Mouse (Mus musculus): ENCODE measurements at regions not wholly inside any gene's neighbourhood (a gene's known extent, or its start where the extent isn't known, plus 50 kb on each side); places are given as distances from the start of the nearest gene placed in this dataset.

GRCm38 (mm10) chr16:31508981-31509380 is 86.9 kb downstream of the Bdh1 start:
- ATAC-seq (ENCODE audit: insufficient read depth, low read depth) (peak; percentile 96), DNase-seq (ENCODE audit: low spot score) (peak; percentile 94)
- Histone ChIP-seq H3K4me1 (ENCODE audit: control insufficient read depth, insufficient read depth) (peaks cover 13% of the 10 kb centered on the region), H3K27ac (ENCODE audit: low read depth) (peak overlapping the region; percentile 77), H3K4me2 (ENCODE audit: low read depth, low read length) (peak overlapping the region; percentile 43), H3K9ac (replicated peaks; ENCODE audit: low read depth, low read length) (no peak overlapping the region), H3K27me3 (ENCODE audit: control insufficient read depth, insufficient read depth, low read length) (no peaks in the 10 kb centered on the region), H3K4me3 (ENCODE audit: low read depth, low read length) (peak overlapping the region; percentile 3; the same call in 1 of the 2 replicates), H3K9me3 (replicated peaks; ENCODE audit: control insufficient read depth, low read length) (no peaks in the 10 kb centered on the region), H3K36me3 (replicated peaks; ENCODE audit: control insufficient read depth, insufficient read depth, low read length) (no peaks in the 10 kb centered on the region)
- WGBS = 2% methylated on average over 18 of the region's 18 CpGs
- TF ChIP-seq CTCF (IDR thresholded peaks at IDR 0.05; ENCODE audit: low read depth) (no peak), EP300 (IDR thresholded peaks at IDR 0.05; ENCODE audit: low read depth) (no peak)

GRCm38 (mm10) chr16:31510097-31510496 is 88.0 kb downstream of the Bdh1 start:
- no peak for TF ChIP-seq CTCF (IDR thresholded peaks at IDR 0.05; ENCODE audit: low read depth)
- TF ChIP-seq EP300 (IDR thresholded peaks at IDR 0.05; ENCODE audit: low read depth) = no peak
- no peak overlapping the region for H3K9ac ChIP-seq (replicated peaks; ENCODE audit: low read depth, low read length)
- no peak overlapping the region for H3K4me2 ChIP-seq (ENCODE audit: low read depth, low read length)
- no peaks in the 10 kb centered on the region for H3K27me3 ChIP-seq (ENCODE audit: control insufficient read depth, insufficient read depth, low read length)
- 69% methylated on average over 8 of the region's 8 CpGs for whole genome bisulfite sequencing
- H3K27ac ChIP-seq (ENCODE audit: low read depth) = no peak overlapping the region
- no peaks in the 10 kb centered on the region for H3K9me3 ChIP-seq (replicated peaks; ENCODE audit: control insufficient read depth, low read length)
- H3K36me3 ChIP-seq (replicated peaks; ENCODE audit: control insufficient read depth, insufficient read depth, low read length) = no peaks in the 10 kb centered on the region
- no peak for DNase-seq (ENCODE audit: low spot score)
- no peak for ATAC-seq (ENCODE audit: insufficient read depth, low read depth)
- H3K4me1 ChIP-seq (ENCODE audit: control insufficient read depth, insufficient read depth) = peaks cover 13% of the 10 kb centered on the region
- no peak overlapping the region for H3K4me3 ChIP-seq (ENCODE audit: low read depth, low read length)

- no peak for DNase-seq (ENCODE audit: low spot score)
- H3K36me3 ChIP-seq (replicated peaks; ENCODE audit: control insufficient read depth, insufficient read depth, low read length) = no peaks in the 10 kb centered on the region
- no peak for TF ChIP-seq CTCF (IDR thresholded peaks at IDR 0.05; ENCODE audit: low read depth)
- TF ChIP-seq EP300 (IDR thresholded peaks at IDR 0.05; ENCODE audit: low read depth) = no peak
- no peaks in the 10 kb centered on the region for H3K4me1 ChIP-seq (ENCODE audit: control insufficient read depth, insufficient read depth)
- no peaks in the 10 kb centered on the region for H3K27me3 ChIP-seq (ENCODE audit: control insufficient read depth, insufficient read depth, low read length)
- 83% methylated on average over 3 of the region's 3 CpGs for WGBS
- no peaks in the 10 kb centered on the region for H3K9me3 ChIP-seq (replicated peaks; ENCODE audit: control insufficient read depth, low read length)
- H3K4me2 ChIP-seq (ENCODE audit: low read depth, low read length) = no peak overlapping the region
- no peak overlapping the region for H3K9ac ChIP-seq (replicated peaks; ENCODE audit: low read depth, low read length)
- H3K27ac ChIP-seq (ENCODE audit: low read depth) = no peak overlapping the region
- no peak for ATAC-seq (ENCODE audit: insufficient read depth, low read depth)
- no peak overlapping the region for H3K4me3 ChIP-seq (ENCODE audit: low read depth, low read length)
Measured at GRCm38 (mm10) chr16:31518816-31519215, 96.7 kb downstream of the Bdh1 start.

- Histone ChIP-seq H3K4me1 (ENCODE audit: control insufficient read depth, insufficient read depth) (no peaks in the 10 kb centered on the region), H3K27me3 (ENCODE audit: control insufficient read depth, insufficient read depth, low read length) (no peaks in the 10 kb centered on the region), H3K4me2 (ENCODE audit: low read depth, low read length) (no peak overlapping the region), H3K27ac (ENCODE audit: low read depth) (no peak overlapping the region), H3K9ac (replicated peaks; ENCODE audit: low read depth, low read length) (no peak overlapping the region), H3K9me3 (replicated peaks; ENCODE audit: control insufficient read depth, low read length) (no peaks in the 10 kb centered on the region), H3K36me3 (replicated peaks; ENCODE audit: control insufficient read depth, insufficient read depth, low read length) (no peaks in the 10 kb centered on the region), H3K4me3 (ENCODE audit: low read depth, low read length) (no peak overlapping the region)
- no peak for ATAC-seq (ENCODE audit: insufficient read depth, low read depth)
- no peak for DNase-seq (ENCODE audit: low spot score)
- no peak for TF ChIP-seq CTCF (IDR thresholded peaks at IDR 0.05; ENCODE audit: low read depth)
- TF ChIP-seq EP300 (IDR thresholded peaks at IDR 0.05; ENCODE audit: low read depth) = no peak
- WGBS = 84% methylated on average over 9 of the region's 9 CpGs
Measured at GRCm38 (mm10) chr16:31520081-31520480, 98.0 kb downstream of the Bdh1 start.

GRCm38 (mm10) chr16:31521786-31522185 is 99.7 kb downstream of the Bdh1 start:
- H3K27ac ChIP-seq (ENCODE audit: low read depth) = no peak overlapping the region
- no peaks in the 10 kb centered on the region for H3K36me3 ChIP-seq (replicated peaks; ENCODE audit: control insufficient read depth, insufficient read depth, low read length)
- H3K9me3 ChIP-seq (replicated peaks; ENCODE audit: control insufficient read depth, low read length) = no peaks in the 10 kb centered on the region
- no peak overlapping the region for H3K4me3 ChIP-seq (ENCODE audit: low read depth, low read length)
- no peak overlapping the region for H3K9ac ChIP-seq (replicated peaks; ENCODE audit: low read depth, low read length)
- no peak overlapping the region for H3K4me2 ChIP-seq (ENCODE audit: low read depth, low read length)
- WGBS = 53% methylated on average over 6 of the region's 6 CpGs
- DNase-seq (ENCODE audit: low spot score) = no peak
- H3K4me1 ChIP-seq (ENCODE audit: control insufficient read depth, insufficient read depth) = no peaks in the 10 kb centered on the region
- no peaks in the 10 kb centered on the region for H3K27me3 ChIP-seq (ENCODE audit: control insufficient read depth, insufficient read depth, low read length)
- TF ChIP-seq EP300 (IDR thresholded peaks at IDR 0.05; ENCODE audit: low read depth) (no peak), CTCF (IDR thresholded peaks at IDR 0.05; ENCODE audit: low read depth) (no peak)
- no peak for ATAC-seq (ENCODE audit: insufficient read depth, low read depth)

GRCm38 (mm10) chr16:31526711-31527344 is 104.7 kb downstream of the Bdh1 start:
- H3K9me3 ChIP-seq (replicated peaks; ENCODE audit: control insufficient read depth, low read length) = no peaks in the 10 kb centered on the region
- no peaks in the 10 kb centered on the region for H3K4me1 ChIP-seq (ENCODE audit: control insufficient read depth, insufficient read depth)
- TF ChIP-seq CTCF (IDR thresholded peaks at IDR 0.05; ENCODE audit: low read depth) (no peak), EP300 (IDR thresholded peaks at IDR 0.05; ENCODE audit: low read depth) (no peak)
- no peaks in the 10 kb centered on the region for H3K36me3 ChIP-seq (replicated peaks; ENCODE audit: control insufficient read depth, insufficient read depth, low read length)
- no peak for ATAC-seq (ENCODE audit: insufficient read depth, low read depth)
- peak; percentile 28 for DNase-seq (ENCODE audit: low spot score)
- no peak overlapping the region for H3K9ac ChIP-seq (replicated peaks; ENCODE audit: low read depth, low read length)
- H3K27me3 ChIP-seq (ENCODE audit: control insufficient read depth, insufficient read depth, low read length) = no peaks in the 10 kb centered on the region
- no peak overlapping the region for H3K4me2 ChIP-seq (ENCODE audit: low read depth, low read length)
- no peak overlapping the region for H3K4me3 ChIP-seq (ENCODE audit: low read depth, low read length)
- WGBS = 64% methylated on average over 10 of the region's 10 CpGs
- no peak overlapping the region for H3K27ac ChIP-seq (ENCODE audit: low read depth)

Data from heart, postnatal 0 days (tissue).